Mouse (Mus musculus): ENCODE measurements around the gene Samhd1.

Gene Samhd1

DNA sequence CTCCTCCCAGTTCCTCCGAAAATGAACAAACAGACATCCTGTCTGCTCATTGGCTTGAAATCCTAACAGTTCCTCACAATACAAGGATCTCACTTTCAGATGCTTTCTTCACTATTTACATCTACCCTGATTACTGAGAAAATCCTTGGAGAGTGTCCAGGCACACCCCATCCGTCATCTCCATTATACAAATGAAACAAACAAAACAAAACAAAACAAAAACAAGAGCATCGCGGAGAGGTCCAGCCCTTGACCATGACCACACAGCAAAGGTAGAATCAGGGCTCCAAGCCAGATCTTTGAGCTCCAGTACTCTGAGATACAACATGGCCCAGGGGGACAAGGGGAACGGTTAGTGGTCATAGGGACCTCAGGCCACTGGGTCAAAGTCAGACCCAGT, 60.3 kb downstream of the Samhd1 start:
- DNase-seq (ENCODE audit: extremely low read depth, insufficient read length, low spot score) = no peak

DNA sequence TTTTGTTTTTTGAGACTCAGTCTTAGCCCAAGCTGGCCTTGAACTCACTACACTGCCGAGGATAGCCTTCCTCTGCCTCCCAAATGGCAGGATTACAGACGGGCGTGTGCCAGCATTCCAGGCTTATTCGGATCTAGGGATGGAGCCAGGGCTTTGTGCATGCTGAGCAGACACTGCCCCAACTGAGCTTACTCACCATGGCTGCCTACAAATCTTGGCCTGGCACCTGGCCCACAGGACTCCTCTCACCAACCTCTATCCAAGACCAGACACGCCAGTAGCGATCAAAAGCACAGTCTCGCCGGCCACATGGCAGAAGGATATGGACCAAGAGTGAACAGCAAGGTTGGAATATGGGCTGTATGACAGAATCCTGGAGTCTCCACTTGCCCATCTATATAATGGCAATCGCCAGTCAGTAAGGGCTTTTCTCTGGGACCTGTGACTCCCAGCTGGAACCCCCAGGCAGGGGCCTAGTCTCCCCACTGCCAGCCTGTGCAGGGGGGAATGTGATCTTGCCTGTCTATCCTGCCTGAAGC, 60.8 kb downstream of the Samhd1 start:
- peak; percentile 66 for DNase-seq (ENCODE audit: extremely low read depth, insufficient read length, low spot score)

DNA sequence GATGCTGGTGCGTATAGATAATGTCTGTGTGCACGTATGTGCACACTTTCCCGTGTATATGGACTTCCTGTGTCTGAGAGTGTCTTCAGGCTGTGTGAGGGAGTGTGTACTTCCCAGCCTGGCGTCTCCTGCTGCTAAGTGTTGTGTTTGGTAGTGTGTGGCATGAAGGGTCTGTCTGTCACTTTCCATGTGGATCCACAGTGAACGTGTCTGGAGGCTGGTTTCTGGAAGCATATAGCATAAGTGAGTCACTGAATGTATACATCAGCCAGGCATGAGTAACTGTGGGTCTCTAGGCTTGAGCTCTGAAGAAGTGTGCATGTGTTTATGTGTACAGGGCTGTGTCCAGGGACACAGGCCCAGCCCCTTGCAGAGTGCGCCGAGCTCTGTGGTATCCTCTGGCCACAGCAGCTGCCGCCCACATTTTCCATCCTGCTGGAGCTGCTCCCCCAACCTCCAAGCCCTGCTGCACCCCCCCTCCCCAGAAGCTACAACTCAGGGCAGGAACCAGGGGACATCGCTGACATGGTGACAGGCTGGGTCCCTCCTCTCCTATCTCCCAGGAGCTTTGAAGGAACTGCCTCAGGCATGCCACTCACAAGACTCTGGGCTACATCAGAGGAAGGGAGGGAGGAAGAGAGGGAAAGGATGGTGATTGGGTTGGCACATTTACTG, 61.5 kb downstream of the Samhd1 start:
- DNase-seq (ENCODE audit: extremely low read depth, insufficient read length, low spot score) = peak; percentile 47

DNA sequence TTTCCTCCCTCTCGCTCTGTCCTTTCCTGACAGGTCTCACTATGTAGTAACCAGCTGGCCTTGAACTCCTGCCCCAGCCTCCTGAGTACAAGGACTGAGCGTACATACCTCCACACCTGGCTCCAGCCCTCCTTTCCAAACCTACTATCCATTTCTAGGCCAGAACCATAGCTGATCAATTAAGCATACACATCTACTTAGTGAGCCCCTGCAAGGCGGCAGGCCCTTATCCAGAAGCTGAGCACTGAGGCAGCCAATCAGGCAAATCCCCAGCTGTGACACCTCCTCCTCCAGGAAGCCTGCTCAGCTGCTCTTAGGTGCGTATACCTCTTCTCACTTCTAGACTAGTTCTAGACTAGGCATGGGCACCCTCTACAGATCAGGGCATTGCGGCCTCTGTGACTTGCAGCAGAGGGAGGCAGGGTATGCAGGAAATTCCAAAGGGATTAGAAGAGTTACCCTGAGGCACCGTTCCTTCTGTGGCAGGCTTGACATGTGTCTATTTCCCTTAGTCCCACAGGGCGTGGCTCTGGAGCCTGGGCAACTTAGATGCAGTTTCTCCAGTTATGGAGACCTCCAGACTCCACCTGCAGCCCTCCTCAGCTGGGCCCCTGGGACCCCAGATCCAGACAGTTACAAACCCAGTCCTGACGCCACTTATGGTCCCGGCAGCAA, 62.6 kb downstream of the Samhd1 start:
- peak; percentile 75 for DNase-seq (ENCODE audit: extremely low read depth, insufficient read length, low spot score)

DNA sequence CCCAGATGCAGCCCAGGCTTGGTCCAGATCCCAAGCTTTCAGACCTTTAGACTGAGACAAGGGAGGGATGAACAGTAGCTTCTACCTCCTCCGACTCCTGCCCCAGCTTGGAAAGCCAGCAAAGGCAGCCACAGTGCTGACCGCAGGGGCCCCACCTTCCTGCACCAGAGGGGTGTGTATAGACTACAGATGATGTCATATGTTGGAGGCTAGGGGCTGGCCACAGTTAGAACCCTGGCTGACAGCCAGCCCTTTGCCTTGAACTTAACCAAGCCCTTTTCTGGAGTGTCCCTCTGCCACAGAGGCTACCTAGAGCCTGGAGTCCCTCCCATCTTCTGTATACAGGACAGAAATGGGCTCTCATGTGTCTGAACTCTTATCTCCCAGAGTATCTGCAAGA, 63.5 kb downstream of the Samhd1 start:
- DNase-seq (ENCODE audit: extremely low read depth, insufficient read length, low spot score) = peak; percentile 84

DNA sequence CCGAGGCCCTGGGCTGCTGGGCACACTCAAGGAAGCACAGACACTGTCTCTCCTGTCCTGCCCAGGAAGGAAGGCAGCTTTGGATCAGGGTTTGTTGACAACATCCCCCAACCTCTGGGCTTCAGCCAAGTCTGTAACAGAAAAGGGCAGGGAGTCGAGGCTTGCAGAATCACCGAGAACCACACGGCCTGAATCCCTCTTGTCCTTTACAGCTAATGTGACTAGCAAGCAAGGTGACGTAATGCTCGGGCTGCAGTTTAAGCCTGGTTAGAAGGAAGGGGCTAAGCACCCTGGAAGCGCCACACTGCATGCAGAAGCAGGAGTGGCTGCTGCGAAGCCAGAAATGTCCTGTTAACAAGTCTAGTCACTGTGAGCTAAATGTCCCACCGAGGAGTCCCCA, 64.7 kb downstream of the Samhd1 start:
- peak; percentile 63 for DNase-seq (ENCODE audit: extremely low read depth, insufficient read length, low spot score)

DNA sequence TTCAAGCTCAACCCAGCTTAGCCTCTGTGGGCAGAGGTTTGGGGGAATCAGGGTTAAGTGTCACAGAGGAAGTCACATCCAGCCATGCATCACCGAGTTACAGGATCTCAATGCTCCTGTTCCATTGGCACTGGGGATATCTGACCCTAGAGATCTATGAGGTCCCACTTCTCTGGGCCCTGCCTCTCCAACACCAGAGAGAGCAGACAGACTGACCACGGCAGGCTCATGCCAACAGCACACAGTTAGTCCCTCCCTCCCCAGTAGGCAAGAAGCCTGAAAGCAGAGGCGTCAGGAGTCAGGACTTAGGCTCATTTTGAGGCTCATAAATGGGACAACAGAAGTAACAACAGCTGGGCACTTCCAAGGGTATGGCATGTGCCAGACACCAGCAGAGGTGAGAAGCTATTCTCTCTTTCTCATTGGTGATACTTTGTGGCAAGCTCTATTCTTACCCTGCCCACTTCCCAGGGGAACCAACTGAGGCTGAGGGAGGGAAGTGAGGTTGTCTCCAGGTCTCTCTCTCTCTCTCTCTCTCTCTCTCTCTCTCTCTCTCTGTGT, 65.2 kb downstream of the Samhd1 start:
- no peak for DNase-seq (ENCODE audit: extremely low read depth, insufficient read length, low spot score)

DNA sequence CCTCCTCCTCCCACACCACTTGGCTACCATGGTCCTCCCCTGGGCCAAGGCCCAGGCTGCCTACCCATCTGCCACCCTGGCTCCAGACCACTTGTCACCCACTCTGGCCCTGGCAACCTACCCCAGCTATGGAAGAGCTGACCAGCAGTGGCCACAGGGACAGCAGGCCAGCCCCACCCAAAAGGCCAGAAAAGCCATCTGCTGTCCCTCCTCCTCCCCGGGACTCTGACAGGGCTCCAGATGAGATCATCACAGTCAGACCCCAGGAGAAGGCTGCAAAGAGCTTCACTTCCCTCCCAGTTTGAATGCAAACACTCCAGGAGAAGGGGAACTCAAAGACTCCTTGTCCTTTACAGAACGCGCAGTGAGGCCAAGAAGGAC, 65.7 kb downstream of the Samhd1 start:
- peak; percentile 57 for DNase-seq (ENCODE audit: extremely low read depth, insufficient read length, low spot score)

DNA sequence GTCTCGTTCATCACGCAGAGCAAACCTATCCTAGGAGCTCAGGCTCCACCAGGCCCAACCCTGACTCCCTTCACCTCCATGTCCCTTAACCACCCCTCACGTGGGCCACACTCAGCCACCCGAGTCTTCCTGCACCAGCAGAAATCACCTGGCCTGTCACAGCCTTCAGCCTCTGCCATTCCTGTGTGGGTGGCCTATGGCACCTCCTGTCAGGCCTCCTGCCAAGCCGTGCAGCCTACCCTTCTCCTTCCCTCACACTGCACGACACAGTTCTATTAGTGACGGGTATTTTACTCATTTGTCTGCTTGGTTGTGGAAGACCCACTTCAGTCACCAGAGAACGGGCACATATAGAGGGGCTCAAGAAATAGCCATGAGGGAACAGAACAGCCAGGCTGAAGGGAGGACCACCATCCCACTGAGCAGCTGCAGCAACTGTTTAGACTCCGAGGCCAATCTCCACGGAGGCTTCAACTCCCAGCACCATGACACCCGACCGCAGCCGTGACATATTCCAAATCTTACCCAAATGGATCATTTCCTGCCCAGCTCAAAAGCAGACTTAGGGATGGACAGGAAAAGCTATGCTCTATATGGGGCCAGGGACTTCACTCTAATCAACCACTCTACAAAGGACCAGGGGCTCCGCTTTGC, 66.2 kb downstream of the Samhd1 start:
- no peak for DNase-seq (ENCODE audit: extremely low read depth, insufficient read length, low spot score)

DNA sequence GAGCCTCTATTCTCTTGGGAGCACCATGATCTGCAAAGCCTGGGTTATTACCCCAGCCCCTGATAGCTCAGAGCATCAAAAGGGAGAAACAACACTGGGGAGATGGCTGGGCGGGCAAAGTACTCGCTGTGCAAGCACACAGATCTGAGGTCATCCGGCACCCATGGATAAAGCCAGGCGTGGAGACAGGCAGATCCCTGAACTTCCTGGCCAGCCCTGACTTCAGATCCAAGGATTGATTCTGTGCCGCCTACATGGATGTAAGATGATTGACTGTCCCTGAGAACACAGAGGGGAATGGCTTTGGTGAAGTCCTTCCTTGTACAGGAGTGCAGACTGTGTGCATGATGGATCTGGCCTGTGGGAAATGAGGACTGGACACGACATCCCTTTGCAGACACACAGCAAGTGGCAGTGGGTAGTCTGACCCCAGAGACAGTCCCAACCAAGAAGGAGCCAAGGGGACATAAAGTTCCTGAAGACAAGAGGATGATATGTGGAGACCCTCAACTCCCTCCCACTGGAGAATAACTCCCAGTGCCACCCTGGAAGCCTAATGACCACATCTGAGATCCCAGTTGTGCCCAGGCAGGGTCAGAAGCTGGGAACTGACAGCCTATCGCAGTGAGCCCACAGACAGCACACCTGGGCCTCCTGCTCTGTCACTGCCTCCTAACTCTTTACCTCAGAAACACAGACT, 68.2 kb downstream of the Samhd1 start:
- DNase-seq (ENCODE audit: extremely low read depth, insufficient read length, low spot score) = no peak

DNA sequence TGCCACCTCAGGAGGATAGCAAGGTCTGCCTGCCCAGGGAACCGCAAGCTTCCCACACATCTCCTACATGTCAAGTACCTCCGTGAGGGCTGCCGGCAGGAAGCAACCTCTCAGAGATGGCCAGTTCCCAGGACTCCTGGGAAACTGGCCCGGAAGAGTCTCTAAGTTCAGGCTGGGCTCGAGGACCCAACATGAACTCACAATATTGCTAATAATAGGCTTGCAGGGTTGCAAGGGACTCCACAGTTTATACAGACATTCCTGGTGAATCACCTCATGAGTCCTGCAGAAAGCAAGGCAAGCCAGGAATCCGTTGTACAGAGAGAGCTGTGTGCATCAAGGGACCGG, 69.2 kb downstream of the Samhd1 start:
- peak; percentile 61 for DNase-seq (ENCODE audit: extremely low read depth, insufficient read length, low spot score)

DNA sequence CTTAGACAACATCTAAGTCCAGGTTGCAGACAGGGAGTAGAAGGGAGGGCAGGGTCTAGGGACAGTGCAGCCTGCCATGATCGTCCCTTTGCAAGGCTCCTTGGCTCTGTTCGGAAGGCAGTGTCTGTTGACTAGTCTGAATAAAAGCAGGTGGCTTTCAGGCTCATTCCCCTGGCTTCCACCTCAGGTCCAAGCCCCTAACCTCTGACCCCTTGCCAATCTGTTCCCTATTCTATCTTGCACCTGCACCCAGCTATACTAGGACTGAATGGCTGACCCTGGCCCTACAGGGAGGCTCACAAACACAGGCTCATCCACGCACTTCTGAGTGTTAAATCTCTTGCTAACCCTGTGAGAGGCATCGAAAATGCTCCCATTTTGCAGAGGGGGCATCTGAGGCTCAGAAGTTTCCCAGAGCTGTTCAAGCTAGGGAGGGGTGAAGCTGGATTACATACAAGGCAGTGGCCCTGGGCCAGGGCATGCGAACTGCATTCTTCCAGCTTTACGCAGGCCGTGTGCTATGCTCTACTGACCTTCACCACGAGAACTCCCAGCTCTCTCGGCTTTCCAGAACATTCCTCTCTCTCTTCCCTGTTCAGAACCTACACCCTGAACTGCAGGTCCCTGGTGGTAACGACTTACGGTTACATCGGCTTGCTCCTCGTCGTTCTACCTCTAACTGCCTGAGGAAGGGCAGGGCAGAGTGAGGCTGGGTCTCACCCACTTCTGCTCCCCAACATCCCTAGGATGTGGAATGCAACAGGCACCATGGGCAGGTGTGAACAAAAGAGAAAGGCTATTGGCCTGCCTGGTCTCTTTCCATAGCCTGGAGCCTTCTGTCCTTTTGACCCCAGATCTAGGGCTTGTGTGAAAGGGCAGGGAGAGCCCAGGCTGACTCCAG, 69.8 kb downstream of the Samhd1 start:
- no peak for DNase-seq (ENCODE audit: extremely low read depth, insufficient read length, low spot score)

DNA sequence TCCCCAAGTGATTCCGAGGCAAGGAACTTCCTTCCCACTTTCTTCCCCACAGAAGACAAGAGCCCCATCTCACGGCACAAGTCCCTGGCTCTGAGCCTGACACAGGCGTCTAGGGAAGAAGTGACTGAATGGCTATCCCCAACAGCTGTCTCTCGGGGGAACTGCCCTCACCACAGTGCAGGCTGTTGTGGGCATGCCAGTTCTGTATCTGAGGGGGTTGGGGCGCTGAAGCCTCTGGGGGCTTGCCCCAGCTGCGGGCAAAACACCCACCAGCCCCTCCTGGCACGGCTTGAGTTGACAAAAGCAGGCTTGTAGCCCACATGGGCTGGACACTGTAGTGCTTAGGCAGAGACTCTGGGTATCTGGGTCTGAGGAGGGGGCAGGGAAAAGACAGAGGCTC, 70.9 kb downstream of the Samhd1 start:
- no peak for DNase-seq (ENCODE audit: extremely low read depth, insufficient read length, low spot score)

DNA sequence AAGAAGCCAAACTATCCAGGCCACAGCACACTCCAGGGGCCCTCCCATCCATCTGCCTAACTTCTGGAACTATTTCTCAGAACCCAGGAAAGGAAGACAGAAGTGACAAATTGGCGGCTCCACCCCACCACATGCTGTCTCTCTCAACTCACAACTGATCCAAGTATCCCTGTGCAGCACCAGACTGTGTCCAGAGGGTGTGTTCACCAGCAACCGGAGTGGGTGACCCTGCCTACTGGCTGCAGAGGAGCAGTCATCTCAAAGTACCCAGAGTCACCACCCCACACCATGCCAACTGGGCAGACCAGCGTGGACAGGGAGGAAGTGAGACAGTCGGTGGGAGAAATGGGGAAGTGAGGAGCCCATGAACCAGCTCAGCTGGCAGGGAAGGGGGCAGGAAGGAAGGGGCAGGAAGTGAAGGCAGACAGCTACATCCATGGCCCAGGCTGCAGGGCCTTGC, 71.8 kb downstream of the Samhd1 start:
- DNase-seq (ENCODE audit: extremely low read depth, insufficient read length, low spot score) = no peak

DNA sequence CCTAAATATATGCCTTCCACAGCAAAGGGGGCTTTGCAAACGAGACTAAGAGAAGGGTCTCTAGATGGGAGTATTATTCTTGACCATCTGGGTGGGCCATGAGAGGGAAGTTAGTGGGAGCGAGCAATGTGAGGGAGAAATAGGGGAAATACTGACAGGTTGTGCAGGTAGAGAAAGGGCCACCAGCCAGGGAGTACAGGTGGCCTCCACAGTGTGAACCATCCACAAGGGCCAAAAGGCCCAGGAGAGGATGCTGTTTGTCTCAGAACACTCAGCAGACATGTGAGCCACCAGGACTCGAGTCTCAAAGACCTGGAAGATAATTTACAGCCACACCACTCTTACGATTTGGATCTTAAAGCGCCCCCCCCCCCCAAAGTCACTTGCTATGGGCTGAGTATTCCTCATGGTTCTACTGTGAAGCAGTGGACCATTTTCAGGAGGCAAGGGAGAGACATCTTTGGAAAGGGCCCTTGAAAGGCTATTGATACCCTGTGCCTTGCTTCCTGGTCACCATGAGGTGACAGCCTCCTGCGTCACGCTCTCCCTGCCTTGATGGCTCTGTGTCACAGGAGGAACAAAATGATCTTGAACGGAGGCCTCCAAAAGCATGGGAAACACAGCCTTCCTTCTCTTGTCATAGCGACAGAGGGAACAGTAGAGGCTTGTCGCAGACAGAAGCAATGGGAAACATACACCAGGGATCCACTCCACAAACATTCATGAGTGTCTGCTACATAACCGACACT, 74.3 kb downstream of the Samhd1 start:
- DNase-seq (ENCODE audit: extremely low read depth, insufficient read length, low spot score) = no peak

DNA sequence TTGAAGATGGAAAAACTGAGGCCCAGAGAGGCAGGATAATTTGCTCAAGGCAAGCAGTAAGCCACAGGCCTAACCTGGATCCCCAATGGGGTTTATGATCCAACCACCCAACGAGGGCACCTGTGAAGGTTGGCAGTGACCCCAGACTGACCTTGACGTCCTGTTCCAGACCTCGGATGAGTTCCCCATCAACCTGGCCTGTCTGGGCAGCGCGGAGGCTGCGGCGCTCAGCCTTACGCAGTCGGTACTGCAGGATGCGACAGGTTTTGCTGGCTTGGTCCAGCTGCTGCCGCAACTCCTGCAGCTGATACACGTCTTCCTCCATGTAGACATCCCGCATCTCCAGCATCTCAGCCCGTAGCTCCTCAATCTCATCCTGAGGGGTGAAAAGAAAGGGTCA, 75.0 kb downstream of the Samhd1 start:
- DNase-seq (ENCODE audit: extremely low read depth, insufficient read length, low spot score) = no peak

DNA sequence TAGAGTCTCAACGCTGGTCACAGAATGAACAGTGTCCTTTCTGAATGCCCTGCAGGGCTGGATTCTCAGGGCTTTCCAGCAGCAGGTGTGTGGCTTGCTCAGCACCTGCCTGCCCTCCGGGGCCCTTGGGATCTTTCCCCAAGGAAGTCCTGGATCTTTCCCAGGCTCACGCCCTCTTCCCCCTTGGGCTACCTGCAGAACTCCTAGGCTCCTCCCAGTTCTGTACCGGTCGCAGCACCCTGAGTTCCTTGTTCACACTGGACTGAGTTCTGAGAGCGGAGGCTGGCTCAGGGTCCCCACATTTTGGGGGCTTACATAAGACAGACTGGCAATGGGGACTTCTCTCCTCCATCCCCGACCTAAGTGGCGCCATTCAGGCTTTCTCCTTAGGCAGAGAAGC, 75.9 kb downstream of the Samhd1 start:
- DNase-seq (ENCODE audit: extremely low read depth, insufficient read length, low spot score) = no peak

DNA sequence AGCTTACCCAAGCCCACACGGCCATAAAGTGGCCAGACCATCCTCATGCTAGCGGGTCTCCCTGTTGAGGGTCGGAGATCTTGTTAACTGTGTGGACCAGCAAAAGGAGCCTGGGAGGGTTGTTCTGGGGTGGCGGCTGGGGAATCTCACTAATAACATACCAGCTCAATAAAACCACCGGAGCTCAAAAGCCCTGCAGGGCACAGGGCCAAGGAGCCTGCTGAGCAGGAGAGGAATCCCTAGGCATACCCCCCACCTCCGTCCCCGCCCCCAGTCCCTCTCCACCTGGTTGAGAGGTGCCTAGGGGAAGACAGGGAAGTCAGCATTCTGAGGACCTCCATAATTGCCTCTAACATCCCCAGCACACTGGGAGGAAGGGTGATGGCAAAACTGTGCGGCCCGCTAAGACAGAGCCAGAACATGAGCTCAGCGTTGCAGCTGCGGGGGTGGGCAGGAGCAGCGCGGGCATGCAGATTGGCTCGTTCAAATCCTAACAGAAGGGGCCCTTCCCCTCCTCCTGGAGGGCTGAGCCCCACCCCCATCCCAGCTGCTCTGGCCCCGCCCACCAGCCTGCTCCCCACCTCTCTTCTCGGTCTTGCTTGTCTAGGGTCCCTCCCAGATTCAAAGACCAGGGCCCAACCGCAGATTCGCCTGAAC, 76.6 kb downstream of the Samhd1 start:
- no peak for DNase-seq (ENCODE audit: extremely low read depth, insufficient read length, low spot score)

DNA sequence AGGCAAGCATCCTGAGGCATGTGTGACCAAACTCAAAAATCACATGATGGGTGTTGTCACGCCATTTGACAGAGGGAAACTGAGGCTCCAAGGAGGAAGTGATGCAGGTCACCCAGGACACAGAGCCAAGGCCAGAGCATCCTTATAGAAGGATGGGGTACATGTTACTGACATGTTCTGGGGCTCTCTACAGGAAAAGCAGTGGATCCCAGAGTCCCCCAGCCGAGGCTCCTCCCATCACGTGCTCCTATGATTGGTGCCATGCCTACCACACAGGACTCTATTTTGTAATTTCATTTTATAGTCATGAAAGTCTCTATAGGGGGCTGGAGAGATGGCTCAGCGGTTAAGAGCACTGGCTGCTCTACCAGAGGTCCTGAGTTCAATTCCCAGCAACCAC, 77.3 kb downstream of the Samhd1 start:
- DNase-seq (ENCODE audit: extremely low read depth, insufficient read length, low spot score) = no peak

Measured in 3134 (cell line).